Mouse (Mus musculus): ENCODE data around the gene Itch.

GRCm38 (mm10) chr2:155088264-155088663, 45.0 kb upstream of the Itch start:
- TF ChIP-seq POLR2A (IDR thresholded peaks at IDR 0.05; ENCODE audit: borderline replicate concordance, extremely low read depth, insufficient read depth, insufficient read length, poor library complexity, severe bottlenecking) (no peak), CTCF (IDR thresholded peaks at IDR 0.05; ENCODE audit: borderline replicate concordance, extremely low read depth, insufficient read depth, insufficient read length) (no peak)
